Mouse (Mus musculus): Measurements from ENCODE around the gene Gmfg. TPM values are rescaled to one million over a fixed set of nuclear protein-coding genes. Genes with fewer than 3 reads are reported as not detected.

The Gmfg gene
- polyA plus RNA-seq, 1 experiment from 2014 or later, result 8.6 TPM

DNA sequence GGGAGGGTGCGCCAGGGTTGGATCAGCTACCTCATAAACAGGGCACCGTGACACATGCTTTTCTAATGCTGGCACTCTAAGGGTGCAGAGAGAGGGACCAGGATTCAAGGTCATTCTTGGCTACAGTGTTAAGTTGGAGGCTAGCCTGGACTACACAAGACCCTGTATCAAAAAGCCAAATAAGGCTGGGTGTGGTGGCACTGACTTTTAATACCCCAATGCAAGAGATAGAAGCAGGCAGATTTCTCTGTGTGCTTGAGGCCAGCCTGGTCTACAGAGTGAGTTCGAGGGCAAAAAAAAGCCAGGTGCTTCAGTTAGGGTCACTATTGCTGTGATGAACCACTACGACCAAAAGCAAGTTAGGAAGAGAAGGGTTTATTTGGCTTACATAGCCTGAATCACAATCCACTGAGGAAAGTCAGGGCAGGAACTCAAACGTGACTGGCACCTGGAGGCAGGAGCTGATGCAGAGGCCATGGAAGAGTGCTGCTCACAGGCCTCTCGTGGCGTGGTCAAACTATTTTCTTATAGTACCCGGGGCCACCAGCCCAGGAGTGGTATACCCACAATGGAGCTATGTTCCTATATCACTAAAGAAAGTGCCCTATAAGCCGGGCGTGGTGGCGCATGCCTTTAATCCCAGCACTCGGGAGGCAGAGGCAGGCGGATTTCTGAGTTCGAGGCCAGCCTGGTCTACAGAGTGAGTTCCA, 4.7 kb downstream of the Gmfg start:
- Histone ChIP-seq H3K27me3 (peaks cover 10% of the 10 kb centered on the region; the same call in 1 of the 2 replicates), H3K36me3 (no peaks in the 10 kb centered on the region), H3K9me3 (no peaks in the 10 kb centered on the region), H3K4me2 (replicated peaks) (no peak overlapping the region), H3K4me3 (no peak overlapping the region), H3K9ac (no peak overlapping the region), H3K4me1 (peaks cover 4% of the 10 kb centered on the region; the same call in 1 of the 2 replicates), H3K27ac (no peak overlapping the region)
- WGBS, result 84% methylated on average over 13 of the region's 14 CpGs
- no peak for ATAC-seq (ENCODE audit: low FRiP score, low read depth)

DNA sequence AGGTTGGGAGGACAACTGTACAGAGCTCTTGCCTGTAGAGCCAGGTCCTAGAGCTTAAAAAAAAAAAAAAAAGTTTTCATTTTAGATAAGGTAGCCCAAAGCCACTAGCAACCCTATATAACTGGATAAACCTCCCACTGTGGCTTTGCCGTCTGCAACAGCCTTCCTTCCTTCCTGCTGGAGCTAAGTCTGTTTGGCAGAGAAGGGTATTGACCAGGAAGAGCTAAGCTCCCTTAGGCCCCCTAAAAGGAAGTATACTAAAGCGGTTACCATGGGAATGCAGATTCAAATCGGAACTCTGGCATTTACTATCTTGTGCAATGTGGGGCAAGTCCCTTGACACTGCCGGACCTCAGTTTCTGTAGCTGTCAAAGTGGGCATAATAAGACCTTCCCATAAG, 5.4 kb downstream of the Gmfg start:
- no peak overlapping the region for H3K4me3 ChIP-seq
- H3K9me3 ChIP-seq, result no peaks in the 10 kb centered on the region
- no peaks in the 10 kb centered on the region for H3K36me3 ChIP-seq
- no peak overlapping the region for H3K4me2 ChIP-seq (replicated peaks)
- H3K9ac ChIP-seq, result no peak overlapping the region
- no peak for ATAC-seq (ENCODE audit: low FRiP score, low read depth)
- 0 out of 2 replicates have a peak, but pooled peaks cover 3% of the 10 kb centered on the region for H3K4me1 ChIP-seq
- peaks cover 10% of the 10 kb centered on the region; the same call in 1 of the 2 replicates for H3K27me3 ChIP-seq
- H3K27ac ChIP-seq, result no peak overlapping the region
- 39% methylated on average over 4 of the region's 4 CpGs for WGBS

DNA sequence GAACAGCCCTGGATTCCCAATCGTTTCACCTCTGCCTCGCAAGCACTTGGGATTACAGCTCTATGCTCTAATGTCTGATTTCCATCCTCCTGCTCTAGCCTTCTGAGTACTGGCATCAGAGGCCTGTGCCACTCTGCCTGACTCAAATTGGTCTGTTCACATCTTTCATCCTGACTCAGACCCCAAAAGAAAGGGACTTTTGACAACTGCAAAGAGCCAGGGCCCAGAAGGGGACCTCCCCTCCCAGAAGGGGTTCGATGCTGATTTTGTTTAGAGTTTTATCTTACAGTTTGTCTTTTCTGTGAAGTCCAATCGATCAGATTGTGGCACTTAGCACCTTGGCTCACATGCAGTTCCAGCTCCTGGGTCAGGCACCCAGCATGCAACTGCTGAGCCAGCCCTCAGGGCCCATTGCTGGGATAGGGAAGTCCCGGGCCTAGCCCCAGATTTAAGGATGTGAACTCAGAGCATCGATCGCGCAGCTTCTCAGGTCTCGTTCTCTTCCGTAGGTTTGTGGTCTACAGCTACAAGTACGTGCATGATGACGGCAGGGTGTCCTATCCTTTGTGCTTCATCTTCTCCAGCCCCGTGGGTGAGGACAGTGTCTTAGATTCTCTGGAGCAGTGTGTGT, 7.2 kb downstream of the Gmfg start:
- Histone ChIP-seq H3K9me3 (no peaks in the 10 kb centered on the region), H3K4me3 (no peak overlapping the region), H3K4me2 (replicated peaks) (no peak overlapping the region), H3K36me3 (no peaks in the 10 kb centered on the region), H3K27me3 (peaks cover 10% of the 10 kb centered on the region; the same call in 1 of the 2 replicates), H3K4me1 (0 out of 2 replicates have a peak, but pooled peaks cover 3% of the 10 kb centered on the region), H3K27ac (no peak overlapping the region), H3K9ac (no peak overlapping the region)
- ATAC-seq (ENCODE audit: low FRiP score, low read depth), result no peak
- 85% methylated on average over 13 of the region's 13 CpGs for WGBS

DNA sequence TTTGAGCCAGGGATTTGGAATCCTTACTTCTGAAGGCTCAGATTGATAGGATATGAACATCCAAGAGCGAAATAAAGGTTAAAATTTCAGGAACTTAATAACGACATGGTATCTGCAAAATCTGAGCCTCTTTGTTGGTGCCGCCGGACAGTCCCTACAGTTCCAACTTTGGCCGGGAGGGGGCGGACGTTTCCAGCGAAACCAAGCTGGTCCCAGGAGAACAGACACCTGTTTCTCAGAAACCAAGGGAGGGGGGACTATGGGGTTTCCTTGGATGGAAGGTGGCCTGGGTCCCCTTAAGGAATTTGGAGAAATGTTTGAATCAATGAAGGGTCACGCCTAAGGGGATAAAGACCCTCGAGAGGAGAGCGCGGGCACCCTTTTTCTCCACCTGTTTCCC, 9.2 kb downstream of the Gmfg start:
- Histone ChIP-seq H3K4me2 (replicated peaks) (no peak overlapping the region), H3K36me3 (no peaks in the 10 kb centered on the region), H3K9me3 (no peaks in the 10 kb centered on the region), H3K27me3 (peaks cover 10% of the 10 kb centered on the region; the same call in 1 of the 2 replicates), H3K4me1 (0 out of 2 replicates have a peak, but pooled peaks cover 3% of the 10 kb centered on the region), H3K9ac (no peak overlapping the region), H3K27ac (no peak overlapping the region), H3K4me3 (no peak overlapping the region)
- WGBS, result 7% methylated on average over 12 of the region's 12 CpGs
- ATAC-seq (ENCODE audit: low FRiP score, low read depth), result no peak

DNA sequence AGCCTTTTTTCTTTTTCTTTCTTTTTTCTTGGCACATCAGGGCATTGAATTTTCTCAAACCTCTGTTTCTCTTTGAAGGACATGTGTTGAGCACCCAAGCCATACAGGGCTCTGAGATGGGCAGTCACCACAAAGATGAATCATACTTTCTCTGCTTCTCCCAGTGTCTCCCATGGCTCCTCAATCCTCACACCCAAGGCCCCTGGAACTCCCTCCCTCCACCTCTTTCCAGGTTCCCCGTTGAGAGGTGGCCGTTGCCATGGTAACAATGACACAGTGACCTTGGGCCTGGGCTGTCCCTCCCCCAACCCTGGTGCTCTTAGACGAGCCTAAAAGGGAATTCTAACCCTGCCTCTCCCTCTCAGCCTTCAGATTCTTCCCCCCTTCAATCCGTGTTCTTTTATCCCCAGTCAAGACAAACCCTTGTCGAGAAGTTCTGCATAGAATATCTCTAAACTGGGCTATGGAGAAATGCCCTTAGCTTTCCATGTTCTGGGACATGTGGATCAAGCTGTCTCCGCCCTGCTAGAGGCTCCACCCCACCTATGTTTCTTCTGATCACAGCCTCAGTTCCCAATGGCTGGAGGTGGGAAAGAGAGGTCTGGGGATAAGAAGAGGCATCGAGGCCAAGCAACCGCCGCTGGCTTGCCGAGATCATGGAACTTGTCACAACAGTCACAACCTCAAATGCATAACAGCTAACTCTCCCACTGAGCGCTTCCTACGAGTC, 10.0 kb downstream of the Gmfg start:
- H3K4me2 ChIP-seq (replicated peaks), result no peak overlapping the region
- no peak overlapping the region for H3K4me3 ChIP-seq
- WGBS, result 17% methylated on average over 12 of the region's 12 CpGs
- peaks cover 10% of the 10 kb centered on the region; the same call in 1 of the 2 replicates for H3K27me3 ChIP-seq
- H3K36me3 ChIP-seq, result no peaks in the 10 kb centered on the region
- no peaks in the 10 kb centered on the region for H3K9me3 ChIP-seq
- H3K4me1 ChIP-seq, result 0 out of 2 replicates have a peak, but pooled peaks cover 3% of the 10 kb centered on the region
- no peak for ATAC-seq (ENCODE audit: low FRiP score, low read depth)
- H3K9ac ChIP-seq, result no peak overlapping the region
- no peak overlapping the region for H3K27ac ChIP-seq

DNA sequence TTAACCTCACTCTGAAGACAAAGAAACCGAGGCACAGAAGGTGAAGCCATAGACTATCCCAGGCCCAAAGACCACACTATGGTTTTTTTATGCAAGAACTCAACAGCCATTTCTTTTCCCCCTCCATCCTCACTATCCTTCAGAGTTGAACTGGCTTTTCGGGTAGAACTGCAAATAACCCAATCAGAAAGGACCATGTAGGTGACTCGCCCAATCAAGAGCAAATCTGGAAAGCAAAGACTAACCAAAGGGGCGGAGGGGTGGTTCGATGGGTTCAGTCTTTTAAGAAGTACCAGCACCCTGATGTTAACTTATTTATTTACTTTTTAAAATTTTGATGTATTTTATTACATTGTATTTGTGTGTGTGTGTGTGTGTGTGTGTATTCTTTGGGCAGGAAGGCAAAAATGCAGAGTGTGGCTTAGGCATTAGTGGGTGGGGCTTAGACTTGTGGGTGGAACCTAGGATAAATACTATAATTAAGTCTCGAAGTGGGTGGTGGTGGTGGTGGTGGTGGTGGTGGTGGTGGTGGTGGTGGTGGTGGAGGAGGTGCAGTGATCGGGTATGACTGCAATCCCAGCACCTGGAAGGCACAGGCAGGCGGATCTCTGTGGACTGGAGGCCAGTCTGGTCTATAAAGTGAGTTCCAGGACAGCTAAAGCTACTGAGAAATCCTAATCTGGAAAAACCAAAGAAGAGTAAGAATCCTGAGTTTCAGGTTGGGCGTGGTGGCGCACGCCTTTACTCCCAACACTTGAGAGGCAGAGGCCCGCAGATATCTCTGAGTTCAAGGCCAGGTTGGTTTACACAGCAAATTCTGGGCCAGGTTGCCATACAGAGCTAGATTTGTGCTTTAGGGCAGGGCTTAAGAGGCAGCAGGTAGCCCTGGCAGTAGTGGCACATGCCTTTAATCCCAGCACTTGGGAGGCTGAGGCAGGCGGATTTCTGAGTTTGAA, 10.9 kb downstream of the Gmfg start:
- H3K4me3 ChIP-seq, result no peak overlapping the region
- H3K4me2 ChIP-seq (replicated peaks), result no peak overlapping the region
- H3K9ac ChIP-seq, result no peak overlapping the region
- H3K27me3 ChIP-seq, result peaks cover 10% of the 10 kb centered on the region; the same call in 1 of the 2 replicates
- H3K36me3 ChIP-seq, result no peaks in the 10 kb centered on the region
- peaks cover 9% of the 10 kb centered on the region for H3K4me1 ChIP-seq
- 64% methylated on average over 13 of the region's 13 CpGs for WGBS
- ATAC-seq (ENCODE audit: low FRiP score, low read depth), result no peak
- H3K27ac ChIP-seq, result no peak overlapping the region
- no peaks in the 10 kb centered on the region for H3K9me3 ChIP-seq

DNA sequence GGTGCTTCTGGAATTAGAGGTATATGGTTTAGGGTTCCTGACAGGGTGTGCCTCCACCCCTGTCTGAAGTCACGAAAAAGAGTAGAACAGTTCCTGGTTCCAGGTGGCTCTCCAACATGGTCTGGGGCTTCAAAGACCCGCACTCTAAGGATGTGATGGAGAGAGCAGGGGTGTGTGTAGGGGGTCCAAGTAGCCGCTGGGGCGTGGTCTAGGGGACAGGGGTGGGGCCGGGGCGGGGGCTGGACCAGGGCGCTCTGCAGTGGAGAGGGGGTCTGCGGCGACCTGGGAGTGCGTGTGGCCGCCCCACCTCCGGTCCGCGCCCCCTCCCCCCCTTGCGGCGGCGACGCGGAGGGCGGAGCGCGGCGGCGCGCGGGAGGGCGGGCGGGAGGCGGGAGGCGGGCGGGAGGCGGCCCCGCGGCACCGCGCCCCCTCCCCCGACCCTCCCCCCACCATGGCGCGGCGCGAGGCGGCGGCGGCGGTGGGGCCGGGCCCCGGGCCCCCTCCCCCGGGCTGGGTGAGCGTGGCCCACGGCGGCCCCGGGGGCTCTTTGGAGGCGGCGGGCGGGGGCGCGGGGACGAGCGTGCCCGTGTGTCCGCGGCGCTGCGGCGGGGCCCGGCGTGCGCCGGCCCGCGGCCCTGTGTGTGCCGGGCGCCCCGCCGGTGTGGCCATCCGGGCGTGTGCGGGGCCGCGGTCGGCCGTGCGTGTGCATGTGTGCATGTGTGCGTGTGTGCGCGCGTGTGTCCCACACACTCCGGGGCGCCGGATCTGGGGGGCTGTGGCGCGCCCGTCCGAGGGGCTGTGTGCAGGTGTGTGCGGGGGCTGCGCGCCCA, 14.5 kb downstream of the Gmfg start, which contains the start of gene Lrfn1:
Lrfn1 (plus strand) TSS at position 450 of the 830 bp plus-strand sequence.
- under 1% methylated on average over 66 of the region's 97 CpGs for WGBS
- no peaks in the 10 kb centered on the region for H3K27me3 ChIP-seq
- H3K9ac ChIP-seq, result peak within 1 kb of the TSS; percentile 90
- peaks cover 16% of the 10 kb centered on the region for H3K4me1 ChIP-seq
- peak within 1 kb of the TSS; percentile 74; the same call in 1 of the 2 replicates for H3K27ac ChIP-seq
- peak; percentile 83 for ATAC-seq (ENCODE audit: low FRiP score, low read depth)
- H3K4me3 ChIP-seq, result peak within 1 kb of the TSS; percentile 86
- peaks cover 24% of the 10 kb centered on the region for H3K36me3 ChIP-seq
- H3K9me3 ChIP-seq, result no peaks in the 10 kb centered on the region
- peak within 1 kb of the TSS; percentile 92 for H3K4me2 ChIP-seq (replicated peaks)

DNA sequence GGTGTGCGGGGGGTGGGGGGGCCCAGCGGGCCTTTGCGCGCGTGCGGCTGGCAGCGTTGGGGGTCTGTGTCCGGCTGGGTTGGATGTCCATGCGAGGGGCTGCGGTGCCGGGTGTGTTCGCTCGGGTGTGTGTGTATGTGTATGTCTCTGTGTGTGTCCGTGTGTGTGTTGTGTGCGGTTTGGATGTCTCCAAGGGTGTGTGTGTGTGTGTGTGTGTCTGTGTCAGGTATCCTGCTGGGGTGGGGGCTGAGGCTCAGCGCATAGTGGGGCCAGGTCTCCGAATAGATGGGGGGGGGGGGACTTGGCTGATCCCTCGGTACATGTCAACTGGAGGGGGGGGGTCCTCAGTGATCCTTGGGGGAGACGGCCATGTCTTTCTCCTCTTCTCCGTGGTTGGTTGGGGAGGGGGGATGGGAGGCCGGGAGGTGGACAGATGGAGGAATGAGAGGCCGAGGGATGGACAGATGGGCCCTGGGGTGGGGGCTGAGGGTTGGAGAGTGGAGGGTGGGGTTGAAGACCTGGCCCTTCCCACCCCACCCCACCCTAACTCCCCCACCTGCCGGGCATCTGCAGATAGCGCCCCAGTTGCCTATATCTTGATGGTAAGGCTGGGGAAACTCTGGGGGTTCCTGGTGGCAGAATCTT, 15.2 kb downstream of the Gmfg start:
- peak; percentile 22; the same call in 1 of the 2 replicates for ATAC-seq (ENCODE audit: low FRiP score, low read depth)
- Histone ChIP-seq H3K9me3 (no peaks in the 10 kb centered on the region), H3K4me3 (peak overlapping the region; percentile 86), H3K27me3 (no peaks in the 10 kb centered on the region), H3K4me1 (peaks cover 12% of the 10 kb centered on the region), H3K27ac (no peak overlapping the region; the same call in 1 of the 2 replicates), H3K36me3 (peaks cover 30% of the 10 kb centered on the region), H3K9ac (peak overlapping the region; percentile 90), H3K4me2 (replicated peaks) (peak overlapping the region; percentile 92)
- 3% methylated on average over 20 of the region's 24 CpGs for WGBS

DNA sequence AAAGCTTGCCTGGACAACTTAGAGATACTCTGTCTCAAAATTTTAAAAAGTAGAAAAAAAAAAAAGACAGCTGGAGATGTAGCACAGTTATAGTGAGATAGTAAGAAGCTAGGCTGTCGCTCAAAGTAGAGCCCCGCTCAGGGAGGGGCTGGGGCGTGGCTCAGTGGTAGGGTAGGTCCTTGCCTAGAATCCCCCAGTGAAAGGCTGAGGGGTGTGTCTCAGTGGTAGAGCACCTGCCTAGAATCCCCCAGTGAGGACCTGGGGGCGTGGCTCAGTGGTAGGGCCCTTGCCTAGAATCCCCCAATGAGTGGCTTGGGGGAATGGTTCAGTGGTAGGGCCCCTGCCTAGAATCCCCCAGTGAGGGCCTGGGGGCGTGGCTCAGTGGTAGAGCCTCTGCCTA, 23.1 kb downstream of the Gmfg start:
- no peaks in the 10 kb centered on the region for H3K4me1 ChIP-seq
- H3K4me2 ChIP-seq (replicated peaks), result no peak overlapping the region
- no peaks in the 10 kb centered on the region for H3K27me3 ChIP-seq
- no peaks in the 10 kb centered on the region for H3K9me3 ChIP-seq
- no peak overlapping the region for H3K9ac ChIP-seq
- peaks cover 80% of the 10 kb centered on the region for H3K36me3 ChIP-seq
- no peak overlapping the region for H3K4me3 ChIP-seq
- no peak overlapping the region for H3K27ac ChIP-seq
- ATAC-seq (ENCODE audit: low FRiP score, low read depth), result no peak
- 95% methylated on average over 4 of the region's 5 CpGs for WGBS

DNA sequence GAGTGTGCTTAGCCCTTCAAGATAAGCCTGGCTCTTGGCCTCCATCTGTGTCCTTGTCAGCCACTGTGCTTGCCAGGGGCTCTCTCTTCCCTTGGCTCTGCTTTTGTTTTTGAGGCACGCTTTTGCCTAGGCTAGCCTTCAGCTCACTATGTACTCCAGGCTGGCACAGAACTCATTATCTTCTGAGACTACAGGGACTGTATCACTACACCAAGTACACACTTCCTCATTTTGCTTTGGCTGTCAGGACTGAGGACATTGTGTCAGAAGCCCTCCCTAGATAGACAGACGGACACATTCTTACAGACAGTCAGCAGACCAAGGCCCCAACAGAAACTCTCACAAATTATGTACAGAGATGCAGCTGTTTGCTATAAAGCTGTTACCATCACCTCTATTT, 25.5 kb downstream of the Gmfg start:
- H3K4me1 ChIP-seq, result peaks cover 13% of the 10 kb centered on the region
- peaks cover 61% of the 10 kb centered on the region for H3K36me3 ChIP-seq
- ATAC-seq (ENCODE audit: low FRiP score, low read depth), result no peak
- H3K9me3 ChIP-seq, result no peaks in the 10 kb centered on the region
- H3K9ac ChIP-seq, result no peak overlapping the region
- 93% methylated on average over 2 of the region's 2 CpGs for WGBS
- no peak overlapping the region for H3K4me3 ChIP-seq
- no peak overlapping the region for H3K27ac ChIP-seq
- H3K4me2 ChIP-seq (replicated peaks), result no peak overlapping the region
- H3K27me3 ChIP-seq, result peaks cover 15% of the 10 kb centered on the region

All from limb, embryonic 13.5 days (tissue).